Mouse (Mus musculus): ENCODE results near the gene Ces1e. TPM values are rescaled to one million over a fixed set of nuclear protein-coding genes. Genes with fewer than 3 reads are reported as not detected.

The Ces1e gene
- total and polyA plus RNA-seq, 3 experiments: not detected

GRCm38 (mm10) chr8:93176593-93176992, 52.8 kb downstream of the Ces1e start:
- Histone ChIP-seq H3K4me3 (ENCODE audit: control insufficient read depth in 1 of 2, insufficient read depth in 1 of 2, low read depth in 2 of 2, low read length in 2 of 2) (no peak overlapping the region), H3K9ac (ENCODE audit: control insufficient read depth, low read depth, low read length, poor library complexity, severe bottlenecking) (no peak overlapping the region)

GRCm38 (mm10) chr8:93174554-93174953, 54.9 kb downstream of the Ces1e start:
- DNase-seq (ENCODE audit: low read depth, low spot score): no peak
- Histone ChIP-seq H3K4me1 (ENCODE audit: control insufficient read depth in 1 of 2, insufficient read depth in 2 of 2, low read length in 2 of 2) (no peaks in the 10 kb centered on the region), H3K9ac (ENCODE audit: control insufficient read depth, low read depth, low read length, poor library complexity, severe bottlenecking) (no peak overlapping the region), H3K36me3 (ENCODE audit: control insufficient read depth in 1 of 2, insufficient read depth in 2 of 2, low read length in 2 of 2) (no peaks in the 10 kb centered on the region), H3K4me3 (ENCODE audit: control insufficient read depth in 1 of 2, insufficient read depth in 1 of 2, low read depth in 2 of 2, low read length in 2 of 2) (no peak overlapping the region), H3K9me3 (replicated peaks; ENCODE audit: insufficient read depth, low read length) (no peaks in the 10 kb centered on the region), H3K79me2 (ENCODE audit: control insufficient read depth, insufficient read depth, low read length, poor library complexity) (no peaks in the 10 kb centered on the region), H3K27me3 (ENCODE audit: control insufficient read depth in 1 of 2, insufficient read depth in 2 of 2, low read length in 2 of 2) (no peaks in the 10 kb centered on the region), H3K27ac (ENCODE audit: control insufficient read depth, low read depth, low read length) (no peak overlapping the region)
- TF ChIP-seq EP300 (IDR thresholded peaks at IDR 0.05; ENCODE audit: low read depth in 1 of 2, low read length in 2 of 2): no peak
- TF ChIP-seq MEF2A (IDR thresholded peaks at IDR 0.05; ENCODE audit: extremely low read depth, insufficient replicate concordance, low read depth, low read length, poor library complexity, severe bottlenecking): no peak
- TF ChIP-seq USF1 (IDR thresholded peaks at IDR 0.05; ENCODE audit: low read depth, low read length): no peak
- TF ChIP-seq CHD1 (IDR thresholded peaks at IDR 0.05; ENCODE audit: low read depth, low read length): no peak
- no peak for TF ChIP-seq NELFE (IDR thresholded peaks at IDR 0.05; ENCODE audit: low read depth, low read length)
- TF ChIP-seq ZNF384 (IDR thresholded peaks at IDR 0.05; ENCODE audit: low read depth, low read length): no peak
- no peak for TF ChIP-seq TAL1 (IDR thresholded peaks at IDR 0.05; ENCODE audit: low read length)
- TF ChIP-seq UBTF (IDR thresholded peaks at IDR 0.05; ENCODE audit: borderline replicate concordance, insufficient read depth, low read depth, low read length): no peak
- no peak for TF ChIP-seq GABPA (IDR thresholded peaks at IDR 0.05; ENCODE audit: low read depth, low read length)
- TF ChIP-seq CTCF (IDR thresholded peaks at IDR 0.05 in 2 of 3, conservative IDR thresholded peaks at IDR 0.05 in 1 of 3; ENCODE audit: control insufficient read depth in 1 of 3, insufficient read depth in 1 of 3, low read depth in 2 of 3, low read length in 3 of 3, poor library complexity in 1 of 3, severe bottlenecking in 1 of 3): no peak
- no peak for TF ChIP-seq KAT2A (conservative IDR thresholded peaks at IDR 0.05; ENCODE audit: low read depth, low read length)
- TF ChIP-seq MAX (IDR thresholded peaks at IDR 0.05; ENCODE audit: low read length): no peak

More at GRCm38 (mm10) chr8:93176593-93176992, 52.8 kb downstream of the Ces1e start:
- Histone ChIP-seq H3K79me2 (ENCODE audit: control insufficient read depth, insufficient read depth, low read length, poor library complexity) (no peaks in the 10 kb centered on the region), H3K36me3 (ENCODE audit: control insufficient read depth in 1 of 2, insufficient read depth in 2 of 2, low read length in 2 of 2) (no peaks in the 10 kb centered on the region), H3K9me3 (replicated peaks; ENCODE audit: insufficient read depth, low read length) (no peaks in the 10 kb centered on the region), H3K4me1 (ENCODE audit: control insufficient read depth in 1 of 2, insufficient read depth in 2 of 2, low read length in 2 of 2) (no peaks in the 10 kb centered on the region), H3K27me3 (ENCODE audit: control insufficient read depth in 1 of 2, insufficient read depth in 2 of 2, low read length in 2 of 2) (no peaks in the 10 kb centered on the region), H3K27ac (ENCODE audit: control insufficient read depth, low read depth, low read length) (no peak overlapping the region)
- DNase-seq (ENCODE audit: low read depth, low spot score): no peak
- TF ChIP-seq USF2 (IDR thresholded peaks at IDR 0.05; ENCODE audit: borderline replicate concordance in 1 of 2, insufficient read depth in 1 of 2, low read depth in 1 of 2, low read length in 2 of 2) (no peak), CHD1 (IDR thresholded peaks at IDR 0.05; ENCODE audit: low read depth, low read length) (no peak), BHLHE40 (IDR thresholded peaks at IDR 0.05; ENCODE audit: borderline replicate concordance, low read depth, low read length) (no peak), MAFK (IDR thresholded peaks at IDR 0.05; ENCODE audit: borderline replicate concordance, low read depth, low read length) (no peak), ZNF384 (IDR thresholded peaks at IDR 0.05; ENCODE audit: low read depth, low read length) (no peak), KAT2A (conservative IDR thresholded peaks at IDR 0.05; ENCODE audit: low read depth, low read length) (no peak), ELF1 (IDR thresholded peaks at IDR 0.05; ENCODE audit: low read depth, low read length) (no peak), TCF12 (IDR thresholded peaks at IDR 0.05; ENCODE audit: low read depth, low read length) (no peak), ZMIZ1 (IDR thresholded peaks at IDR 0.05; ENCODE audit: low read depth, low read length) (no peak), ZC3H11A (IDR thresholded peaks at IDR 0.05; ENCODE audit: low read depth, low read length) (no peak), POLR2AphosphoS2 (IDR thresholded peaks at IDR 0.05; ENCODE audit: low read length) (no peak), ZKSCAN1 (IDR thresholded peaks at IDR 0.05; ENCODE audit: low read depth, low read length) (no peak), SMC3 (IDR thresholded peaks at IDR 0.05; ENCODE audit: low read depth, low read length) (no peak)
